Mouse (Mus musculus) bone marrow macrophage, adult 2 months (primary cell): ENCODE results near the gene Mink1.

Source experiments
- CTCF ChIP-seq: IDR thresholded peaks from 2 replicates; pipeline ENCODE4 v1.5.1; 2012; ENCODE audit warnings: low read depth, mild to moderate bottlenecking, low read length, moderate library complexity
- POLR2A ChIP-seq: IDR thresholded peaks from 2 replicates; pipeline ENCODE4 v1.6.1; 2012; ENCODE audit warnings: mild to moderate bottlenecking, low read depth, low read length, borderline replicate concordance

- no peak for TF ChIP-seq CTCF
- TF ChIP-seq POLR2A, result no peak
Measured at GRCm38 (mm10) chr11:70586261-70586660, 23.6 kb downstream of the Mink1 start.
